Mouse (Mus musculus): ENCODE measurements at regions not wholly inside any gene's neighbourhood (a gene's known extent, or its start where the extent isn't known, plus 50 kb on each side); places are given as distances from the start of the nearest gene placed in this dataset.
"Not testable (repeated sequence)": the region's sequence is repeated elsewhere in the genome, so short reads cannot be mapped to it uniquely, and the experiment has no call there.

DNA sequence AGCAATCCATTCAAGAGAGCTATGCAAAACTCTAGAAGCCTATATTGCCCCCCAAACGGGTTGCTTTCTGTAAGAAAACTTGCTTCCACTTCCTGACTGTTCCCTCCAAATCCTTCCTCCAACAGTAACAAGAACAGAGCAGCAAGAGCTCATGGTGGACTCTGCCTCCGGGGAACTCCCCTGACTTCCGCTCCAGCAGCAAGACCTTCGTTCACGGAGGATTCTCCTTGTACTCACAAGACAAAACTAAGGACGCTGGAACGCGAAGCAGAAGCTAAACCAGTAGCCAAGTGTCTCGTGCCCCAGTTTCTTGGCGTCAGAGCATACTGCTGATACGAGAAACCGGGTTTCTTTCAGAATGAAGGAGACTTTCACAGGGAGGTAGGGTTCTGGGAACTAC, 50.7 kb downstream of the H2al2a start:
- no peak overlapping the region for H3K4me3 ChIP-seq
- no peaks in the 10 kb centered on the region for H3K27me3 ChIP-seq
- WGBS = 62% methylated on average over 12 of the region's 12 CpGs
- ATAC-seq (replicated peaks; ENCODE audit: insufficient number of reproducible peaks, insufficient read depth, low FRiP score, low read depth) = no peak
- no peak overlapping the region for H3K9ac ChIP-seq
- no peaks in the 10 kb centered on the region for H3K9me3 ChIP-seq (replicated peaks)
- H3K36me3 ChIP-seq = no peaks in the 10 kb centered on the region
- H3K27ac ChIP-seq = no peak overlapping the region
- H3K4me2 ChIP-seq = no peak overlapping the region
- no peaks in the 10 kb centered on the region for H3K4me1 ChIP-seq (replicated peaks)

DNA sequence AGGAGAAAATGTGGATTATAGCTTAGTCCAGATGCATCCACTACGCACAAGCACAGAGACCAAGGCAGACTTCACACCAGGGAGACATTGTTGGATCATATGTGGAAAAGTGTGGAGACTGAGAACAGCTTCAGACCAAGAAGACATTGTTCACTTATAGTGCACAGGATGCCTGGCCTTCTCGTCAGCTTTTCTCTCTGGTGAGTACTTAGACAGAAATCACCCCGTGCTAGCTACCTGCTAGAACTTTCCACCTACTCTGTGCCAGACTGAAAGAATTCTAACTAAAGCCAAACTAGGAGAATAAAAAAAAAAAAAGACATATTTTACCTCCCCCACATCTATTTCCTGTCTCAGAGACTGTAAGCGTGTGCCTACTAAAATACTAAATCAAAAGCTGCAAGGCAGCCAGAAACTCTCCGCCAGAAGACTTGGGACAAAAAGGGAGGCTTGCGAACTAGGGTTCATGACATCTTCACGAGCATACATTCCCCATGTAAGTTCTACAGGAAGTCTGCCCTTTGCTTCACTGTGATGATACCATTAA, 51.3 kb downstream of the H2al2a start:
- Histone ChIP-seq H3K4me3 (no peak overlapping the region), H3K27ac (no peak overlapping the region), H3K4me2 (no peak overlapping the region), H3K9me3 (replicated peaks) (no peaks in the 10 kb centered on the region), H3K9ac (no peak overlapping the region), H3K36me3 (no peaks in the 10 kb centered on the region), H3K4me1 (replicated peaks) (no peaks in the 10 kb centered on the region), H3K27me3 (no peaks in the 10 kb centered on the region)
- no peak for ATAC-seq (replicated peaks; ENCODE audit: insufficient number of reproducible peaks, insufficient read depth, low FRiP score, low read depth)
- 70% methylated on average over 7 of the region's 7 CpGs for WGBS

DNA sequence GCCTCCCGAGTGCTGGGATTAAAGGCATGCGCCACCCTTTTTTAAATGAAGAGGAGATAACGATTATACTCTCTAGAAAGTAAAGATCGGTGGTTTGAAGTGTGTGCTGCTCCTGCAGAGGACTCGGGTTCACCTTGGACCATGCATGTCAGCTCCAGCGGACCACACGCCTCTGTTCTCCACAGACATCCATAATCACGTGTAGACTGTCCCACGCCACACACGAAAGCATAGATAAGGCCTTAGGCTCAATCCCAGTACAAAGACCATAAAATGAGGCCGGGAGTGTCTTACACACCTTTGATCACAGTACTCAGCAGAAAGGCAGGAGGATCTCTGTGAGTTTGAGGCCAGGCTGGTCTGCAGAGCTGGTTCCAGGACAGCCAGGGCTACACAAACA, 53.3 kb downstream of the H2al2a start:
- H3K4me2 ChIP-seq = no peak overlapping the region
- no peak overlapping the region for H3K4me3 ChIP-seq
- no peak overlapping the region for H3K27ac ChIP-seq
- no peaks in the 10 kb centered on the region for H3K36me3 ChIP-seq
- ATAC-seq (replicated peaks; ENCODE audit: insufficient number of reproducible peaks, insufficient read depth, low FRiP score, low read depth) = no peak
- WGBS = 92% methylated on average over 11 of the region's 11 CpGs
- H3K9me3 ChIP-seq (replicated peaks) = no peaks in the 10 kb centered on the region
- H3K4me1 ChIP-seq (replicated peaks) = no peaks in the 10 kb centered on the region; the same call in 1 of the 2 replicates
- H3K9ac ChIP-seq = no peak overlapping the region
- no peaks in the 10 kb centered on the region for H3K27me3 ChIP-seq

DNA sequence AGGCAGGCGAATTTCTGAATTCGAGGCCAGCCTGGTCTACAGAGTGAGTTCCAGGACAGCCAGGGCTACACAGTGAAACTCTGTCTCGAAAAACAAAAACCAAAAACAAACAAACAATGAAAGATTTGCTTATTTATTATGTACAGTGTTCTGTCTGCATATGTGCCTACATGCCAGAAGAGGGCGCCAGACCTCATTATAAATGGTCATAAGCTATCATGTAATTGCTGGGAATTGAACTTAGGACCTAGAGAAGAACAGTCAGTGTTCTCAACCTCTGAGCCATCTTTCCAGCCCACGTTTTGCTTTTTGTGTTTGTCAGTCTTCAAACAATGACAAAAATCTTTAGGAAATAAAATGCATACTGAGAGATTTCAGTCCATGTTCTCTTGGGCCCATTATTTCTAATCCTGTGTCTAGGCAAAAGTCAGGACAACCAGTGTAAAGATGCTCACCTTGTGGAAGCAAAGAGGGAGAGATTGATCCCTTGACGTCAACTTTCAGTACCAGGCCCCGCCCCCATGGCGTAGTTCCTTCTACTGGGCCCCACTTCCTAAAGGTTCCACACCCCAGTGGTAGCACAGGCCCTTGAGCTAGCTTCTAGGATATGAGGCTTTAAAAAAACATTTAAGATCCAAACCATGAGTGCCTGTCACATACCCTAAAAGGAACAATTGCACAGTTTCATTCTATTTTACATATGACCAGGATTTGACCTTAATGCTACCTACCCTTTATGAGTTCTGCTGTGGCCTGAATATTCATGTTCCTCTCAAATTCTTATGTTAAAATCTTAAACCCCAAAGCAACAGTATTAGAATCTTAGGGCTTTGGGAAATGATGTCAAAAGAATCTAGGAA, 54.0 kb downstream of the H2al2a start:
- Histone ChIP-seq H3K4me3 (no peak overlapping the region), H3K27me3 (no peaks in the 10 kb centered on the region), H3K4me1 (replicated peaks) (no peaks in the 10 kb centered on the region; the same call in 1 of the 2 replicates), H3K9me3 (replicated peaks) (no peaks in the 10 kb centered on the region), H3K9ac (no peak overlapping the region), H3K27ac (no peak overlapping the region), H3K4me2 (no peak overlapping the region), H3K36me3 (no peaks in the 10 kb centered on the region)
- no peak for ATAC-seq (replicated peaks; ENCODE audit: insufficient number of reproducible peaks, insufficient read depth, low FRiP score, low read depth)
- WGBS = 75% methylated on average over 8 of the region's 8 CpGs

DNA sequence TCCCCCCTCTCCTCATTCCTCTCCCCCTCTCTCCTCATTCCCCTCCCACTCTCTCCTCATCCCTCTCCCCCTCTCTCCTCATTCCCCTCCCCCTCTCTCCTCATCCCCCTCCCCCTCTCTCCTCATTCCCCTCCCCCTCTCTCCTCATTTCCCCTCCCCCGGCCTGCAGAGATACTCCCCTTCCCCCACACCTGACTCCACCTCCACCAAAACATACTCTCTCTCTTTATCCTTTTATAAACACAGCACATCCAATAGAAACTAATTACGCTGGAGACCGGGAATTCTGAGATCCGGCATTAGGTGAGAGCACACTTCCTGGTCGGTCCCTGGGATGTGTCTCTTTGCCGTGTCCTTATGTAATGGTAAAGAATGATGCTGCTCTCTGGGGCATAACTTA, 54.8 kb downstream of the H2al2a start:
- Histone ChIP-seq H3K4me1 (replicated peaks) (no peaks in the 10 kb centered on the region; the same call in 1 of the 2 replicates), H3K27ac (no peak overlapping the region), H3K4me2 (no peak overlapping the region), H3K9me3 (replicated peaks) (no peaks in the 10 kb centered on the region), H3K4me3 (no peak overlapping the region), H3K27me3 (no peaks in the 10 kb centered on the region), H3K9ac (no peak overlapping the region), H3K36me3 (no peaks in the 10 kb centered on the region)
- no peak for ATAC-seq (replicated peaks; ENCODE audit: insufficient number of reproducible peaks, insufficient read depth, low FRiP score, low read depth)
- 88% methylated on average over 6 of the region's 6 CpGs for WGBS

DNA sequence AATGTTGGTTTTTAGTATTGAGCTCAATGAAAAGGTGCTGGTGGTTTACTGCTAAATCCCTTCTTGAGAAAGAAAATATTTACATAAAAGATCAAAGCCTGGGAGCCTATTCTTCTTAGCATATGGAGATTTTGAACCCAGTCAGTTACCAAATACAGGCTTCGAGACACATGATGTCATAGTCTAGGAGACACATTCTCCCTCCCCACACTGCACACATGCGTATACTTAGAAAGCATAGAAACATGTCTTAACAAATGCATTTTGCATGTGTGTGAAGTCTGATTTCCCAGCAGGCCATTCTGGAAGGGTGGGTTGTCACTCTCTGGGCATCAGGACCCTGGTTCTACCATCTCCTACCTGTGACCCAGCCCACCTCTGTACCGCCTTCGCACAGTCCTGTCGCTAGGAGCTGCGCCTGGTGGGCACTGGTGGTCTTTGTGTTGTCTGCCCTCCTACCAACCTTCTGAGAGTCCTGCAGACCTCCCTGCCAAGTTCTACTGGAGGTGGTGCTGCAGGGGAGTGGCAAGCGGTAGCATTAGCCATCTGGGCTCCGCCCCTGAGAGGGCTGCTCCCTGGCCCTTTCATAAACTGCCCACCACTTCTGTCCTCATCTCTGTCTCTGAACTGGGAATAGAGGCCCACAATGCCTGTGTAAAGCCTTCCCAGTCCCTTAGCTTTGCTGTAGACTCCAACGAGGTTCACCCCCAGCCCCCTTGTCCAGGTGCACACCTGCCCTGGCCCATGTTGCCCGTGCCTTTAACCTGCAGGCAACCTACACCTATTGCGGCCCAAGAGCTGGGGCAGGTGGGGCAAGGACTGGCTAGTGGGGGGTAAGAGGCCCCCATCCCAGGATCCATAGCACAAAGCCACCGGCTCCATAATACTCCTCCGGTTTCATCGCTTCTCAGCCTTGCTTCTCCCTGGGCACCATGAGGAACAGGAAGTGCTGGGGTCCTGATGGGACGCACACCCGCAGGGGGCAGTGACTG, 56.6 kb downstream of the H2al2a start:
- H3K9me3 ChIP-seq (replicated peaks); H3K27ac ChIP-seq; H3K4me3 ChIP-seq; H3K27me3 ChIP-seq; H3K36me3 ChIP-seq; H3K4me1 ChIP-seq (replicated peaks); H3K4me2 ChIP-seq; ATAC-seq (replicated peaks; ENCODE audit: insufficient number of reproducible peaks, insufficient read depth, low FRiP score, low read depth); H3K9ac ChIP-seq: not testable (repeated sequence)
- 64% methylated on average over 14 of the region's 16 CpGs for WGBS

DNA sequence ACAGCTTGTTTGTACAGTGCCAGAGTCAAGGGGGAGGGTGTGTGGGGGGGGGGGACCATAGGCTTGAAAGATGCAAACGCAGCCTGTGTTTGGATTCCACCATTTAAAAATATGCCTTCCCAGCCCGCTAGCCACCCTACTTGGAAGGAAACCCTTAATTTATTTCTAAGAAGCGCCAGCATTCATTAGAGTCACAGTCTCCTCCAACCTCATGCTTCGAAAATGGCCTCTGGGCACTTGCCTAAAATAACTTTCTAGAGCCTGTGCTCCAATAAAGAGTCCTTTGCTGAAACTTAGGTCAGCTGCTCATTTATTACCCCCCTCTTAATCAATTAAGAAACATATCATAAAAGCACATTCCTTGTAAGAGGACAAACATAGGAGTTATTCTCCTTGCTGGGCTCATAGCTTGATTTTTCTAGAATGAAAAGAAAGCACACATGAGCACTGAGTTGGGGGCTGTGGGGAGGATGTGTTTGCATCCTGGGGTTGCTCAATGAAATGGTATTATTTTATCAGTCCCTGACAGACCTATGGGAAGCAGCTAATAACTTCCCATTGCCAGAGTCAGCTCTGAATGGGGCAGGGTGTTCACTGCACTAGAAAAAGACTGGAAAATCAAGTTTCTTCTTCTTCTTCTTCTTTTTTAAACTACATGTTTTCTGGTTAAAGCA, 57.4 kb downstream of the H2al2a start:
- no peak overlapping the region for H3K4me2 ChIP-seq
- whole genome bisulfite sequencing = 67% methylated on average over 4 of the region's 4 CpGs
- H3K4me1 ChIP-seq (replicated peaks) = no peaks in the 10 kb centered on the region; the same call in 1 of the 2 replicates
- H3K9me3 ChIP-seq (replicated peaks) = no peaks in the 10 kb centered on the region
- no peaks in the 10 kb centered on the region for H3K27me3 ChIP-seq
- no peak overlapping the region for H3K27ac ChIP-seq
- H3K4me3 ChIP-seq = no peak overlapping the region
- no peak for ATAC-seq (replicated peaks; ENCODE audit: insufficient number of reproducible peaks, insufficient read depth, low FRiP score, low read depth)
- H3K9ac ChIP-seq = no peak overlapping the region
- no peaks in the 10 kb centered on the region for H3K36me3 ChIP-seq

DNA sequence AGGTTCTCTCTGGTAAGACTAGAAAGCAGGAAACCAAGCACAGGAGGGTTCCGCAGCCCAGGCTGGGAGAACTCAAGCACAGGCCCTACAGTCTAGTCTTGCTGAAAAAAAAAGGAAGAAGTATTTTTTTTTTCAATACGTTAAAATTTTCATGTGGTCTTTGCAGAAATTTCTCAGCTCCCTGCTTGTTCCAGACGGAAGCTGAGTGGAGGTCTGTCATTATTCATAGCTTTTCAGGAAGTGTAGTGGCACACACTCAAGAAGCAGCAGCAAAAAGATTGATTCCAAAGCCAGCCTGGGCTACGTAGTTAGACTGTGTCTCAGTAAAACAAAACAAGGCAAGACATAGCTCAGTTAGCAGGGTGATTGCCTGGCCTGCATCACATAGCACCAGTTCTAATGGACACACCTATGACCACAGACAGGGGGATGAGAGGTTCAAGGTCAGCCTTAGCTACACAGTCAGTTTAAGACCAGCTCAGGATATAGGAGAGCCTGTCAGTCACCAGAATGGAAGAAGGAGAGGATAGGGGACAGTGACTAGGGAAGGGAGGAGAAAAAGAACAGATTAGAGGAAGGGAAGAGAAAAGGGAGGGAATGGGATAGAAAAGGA, 60.1 kb downstream of the H2al2a start:
- H3K27me3 ChIP-seq = no peaks in the 10 kb centered on the region
- H3K4me1 ChIP-seq (replicated peaks) = peaks cover 18% of the 10 kb centered on the region
- no peak overlapping the region for H3K4me3 ChIP-seq
- H3K27ac ChIP-seq = no peak overlapping the region
- 68% methylated on average over 4 of the region's 4 CpGs for WGBS
- no peaks in the 10 kb centered on the region for H3K9me3 ChIP-seq (replicated peaks)
- H3K4me2 ChIP-seq = no peak overlapping the region
- no peaks in the 10 kb centered on the region for H3K36me3 ChIP-seq
- no peak for ATAC-seq (replicated peaks; ENCODE audit: insufficient number of reproducible peaks, insufficient read depth, low FRiP score, low read depth)
- H3K9ac ChIP-seq = no peak overlapping the region

DNA sequence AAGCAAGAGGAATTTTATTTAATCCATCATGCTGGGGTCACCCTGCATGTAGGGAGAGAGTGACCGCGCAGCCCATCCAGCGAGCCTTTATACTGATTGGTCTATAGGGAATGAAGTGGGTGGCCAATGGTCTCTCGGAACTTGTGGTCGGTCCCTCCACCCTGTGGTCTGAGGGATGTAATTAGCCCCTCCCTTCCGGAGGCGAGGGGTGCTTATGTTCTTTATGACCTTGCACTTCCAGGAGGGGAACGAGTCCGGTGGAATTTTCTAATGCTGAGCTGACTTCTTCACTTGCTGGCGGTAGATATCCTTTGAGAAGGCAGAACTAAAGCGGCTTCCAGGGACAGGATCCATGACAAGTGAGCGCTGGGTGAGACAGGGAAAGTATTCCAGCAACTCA, 60.8 kb downstream of the H2al2a start:
- 72% methylated on average over 12 of the region's 12 CpGs for WGBS
- no peaks in the 10 kb centered on the region for H3K36me3 ChIP-seq
- ATAC-seq (replicated peaks; ENCODE audit: insufficient number of reproducible peaks, insufficient read depth, low FRiP score, low read depth) = no peak

DNA sequence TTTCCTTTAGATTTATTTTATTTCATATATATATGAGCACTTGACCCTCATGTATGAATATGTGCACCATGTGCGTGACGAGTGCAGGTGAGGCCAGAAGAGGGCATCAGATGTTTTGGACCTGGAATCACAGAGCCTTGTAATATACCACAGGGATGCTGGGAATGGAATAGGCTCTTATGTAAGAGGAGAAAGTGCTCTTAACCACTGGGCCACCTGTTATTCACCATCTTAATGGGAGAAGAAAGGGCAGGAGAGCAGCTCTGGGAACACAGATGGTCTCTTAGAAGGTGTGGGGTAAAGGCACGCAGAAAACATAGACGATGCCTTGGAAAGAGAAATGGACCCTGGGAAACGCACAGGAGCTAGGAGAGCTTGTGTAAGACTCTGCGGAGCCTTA, 61.3 kb downstream of the H2al2a start:
- Histone ChIP-seq H3K27me3 (no peaks in the 10 kb centered on the region), H3K9me3 (replicated peaks) (no peaks in the 10 kb centered on the region), H3K27ac (no peak overlapping the region), H3K4me1 (replicated peaks) (peaks cover 23% of the 10 kb centered on the region), H3K4me2 (no peak overlapping the region), H3K36me3 (no peaks in the 10 kb centered on the region), H3K9ac (no peak overlapping the region), H3K4me3 (no peak overlapping the region)
- WGBS = 94% methylated on average over 6 of the region's 6 CpGs
- no peak for ATAC-seq (replicated peaks; ENCODE audit: insufficient number of reproducible peaks, insufficient read depth, low FRiP score, low read depth)

More for the DNA sequence above, 60.8 kb downstream of the H2al2a start:
- H3K9ac ChIP-seq = no peak overlapping the region
- H3K9me3 ChIP-seq (replicated peaks) = no peaks in the 10 kb centered on the region
- H3K27me3 ChIP-seq = no peaks in the 10 kb centered on the region
- no peak overlapping the region for H3K27ac ChIP-seq
- H3K4me2 ChIP-seq = no peak overlapping the region
- peaks cover 21% of the 10 kb centered on the region for H3K4me1 ChIP-seq (replicated peaks)
- no peak overlapping the region for H3K4me3 ChIP-seq

Measured in heart, embryonic 15.5 days (tissue).